Mouse (Mus musculus) intestine, embryonic 14.5 days (tissue): Measurements from ENCODE around the gene Sema3g. TPM values are rescaled to one million over a fixed set of nuclear protein-coding genes. Genes with fewer than 3 reads are reported as not detected.
A peak's percentile ranks its signal among the peaks of the same experiment; 100 is the strongest.

Source experiments
- ATAC-seq: fragments of 200-750 bp; cut with Nextera tagmentation; replicated peaks from 2 replicates; pipeline ENCODE4 v1.8.0; 2017; ENCODE audit warnings: low read depth, moderate number of reproducible peaks, moderate TSS enrichment, moderate library complexity; ENCODE audit not compliant: low FRiP score, low TSS enrichment
- DNase-seq: peaks from one replicate; pipeline ENCODE4 v3.0.0-alpha.2; 2018; ENCODE audit warnings: low spot score
- H3K27ac ChIP-seq: fragments of 300-500 bp; sonication (generic); 2 replicates; pipeline ENCODE4 v1.5.1; 2014; ENCODE audit warnings: low read depth, mild to moderate bottlenecking, control low read depth
- H3K27me3 ChIP-seq: fragments of 300-500 bp; sonication (generic); replicated peaks from 2 replicates; pipeline ENCODE4 v1.6.1; 2014; ENCODE audit warnings: low read length, control low read depth; ENCODE audit not compliant: control insufficient read depth, insufficient read depth
- H3K36me3 ChIP-seq: fragments of 300-500 bp; sonication (generic); 2 replicates; pipeline ENCODE4 v1.6.1; 2014; ENCODE audit warnings: low read length, control low read depth; ENCODE audit not compliant: control insufficient read depth, insufficient read depth
- H3K4me1 ChIP-seq: fragments of 300-500 bp; sonication (generic); replicated peaks from 2 replicates; pipeline ENCODE4 v1.6.1; 2014; ENCODE audit warnings: low read length, control low read depth, mixed read lengths; ENCODE audit not compliant: control insufficient read depth, insufficient read depth
- H3K4me2 ChIP-seq: fragments of 300-500 bp; sonication (generic); 2 replicates; pipeline ENCODE4 v1.6.1; 2014; ENCODE audit warnings: low read length
- H3K4me3 ChIP-seq: fragments of 300-500 bp; sonication (generic); 2 replicates; pipeline ENCODE4 v1.5.1; 2014; ENCODE audit warnings: low read depth, low read length, control low read depth, mixed read lengths
- H3K9ac ChIP-seq: fragments of 300-500 bp; sonication (generic); 2 replicates; pipeline ENCODE4 v1.6.1; 2014; ENCODE audit warnings: mild to moderate bottlenecking, low read length
- H3K9me3 ChIP-seq: fragments of 300-500 bp; sonication (generic); 2 replicates; pipeline ENCODE4 v1.6.1; 2016; ENCODE audit warnings: low read length, control low read depth; ENCODE audit not compliant: control insufficient read depth
- WGBS: fragments of 180-500 bp; shearing (Covaris S2); extraction: QIAGEN DNeasy Blood & Tissue Kit; methylation state at CpG from one replicate; pipeline ENCODE4 v1.1.7; 2014; 5-methylcytosine and 5-hydroxymethylcytosine counted together
- polyA plus RNA-seq: library from polyadenylated mRNA; unstranded; fragments of >200 nt; fragmentation: Nextera tagmentation; extraction: Ambion mirVana; gene quantifications from 2 replicates; pipeline ENCODE4 v1.2.1, GENCODE M21; 2014

Sema3g gene
- polyA plus RNA-seq, 1 experiment from 2014 or later = 0.55 TPM

- no peak overlapping the region for H3K9ac ChIP-seq
- no peak for ATAC-seq
These were observed 14.9 kb downstream of the Sema3g start for GRCm38 (mm10) chr14:31232404-31233069.

GRCm38 (mm10) chr14:31233070-31233995 is 15.7 kb downstream of the Sema3g start:
- no peaks in the 10 kb centered on the region; the same call in 1 of the 2 replicates for H3K4me1 ChIP-seq

More at GRCm38 (mm10) chr14:31232404-31233069, 14.9 kb downstream of the Sema3g start:
- no peaks in the 10 kb centered on the region; the same call in 1 of the 2 replicates for H3K4me1 ChIP-seq
- no peaks in the 10 kb centered on the region for H3K9me3 ChIP-seq
- DNase-seq = no peak
- H3K4me2 ChIP-seq = no peak overlapping the region
- no peak overlapping the region for H3K27ac ChIP-seq
- no peaks in the 10 kb centered on the region for H3K27me3 ChIP-seq
- 87% methylated on average over 13 of the region's 13 CpGs for WGBS
- no peaks in the 10 kb centered on the region for H3K36me3 ChIP-seq
- no peak overlapping the region for H3K4me3 ChIP-seq

GRCm38 (mm10) chr14:31233996-31234591 is 16.4 kb downstream of the Sema3g start:
- H3K36me3 ChIP-seq = peaks cover 6% of the 10 kb centered on the region
- H3K27me3 ChIP-seq = no peaks in the 10 kb centered on the region
- 17% methylated on average over 11 of the region's 11 CpGs for WGBS
- H3K9ac ChIP-seq = no peak overlapping the region
- no peak overlapping the region for H3K4me3 ChIP-seq
- no peak overlapping the region for H3K4me2 ChIP-seq
- H3K4me1 ChIP-seq = no peaks in the 10 kb centered on the region
- no peak overlapping the region for H3K27ac ChIP-seq
- peak; percentile 92 for DNase-seq
- no peaks in the 10 kb centered on the region for H3K9me3 ChIP-seq
- ATAC-seq = peak; percentile 45

More at GRCm38 (mm10) chr14:31233070-31233995, 15.7 kb downstream of the Sema3g start:
- no peak overlapping the region for H3K4me2 ChIP-seq
- ATAC-seq (peak; percentile 51), DNase-seq (no peak)
- no peaks in the 10 kb centered on the region for H3K36me3 ChIP-seq
- no peak overlapping the region for H3K27ac ChIP-seq
- WGBS = 77% methylated on average over 14 of the region's 14 CpGs
- no peaks in the 10 kb centered on the region for H3K9me3 ChIP-seq
- no peaks in the 10 kb centered on the region for H3K27me3 ChIP-seq
- no peak overlapping the region for H3K4me3 ChIP-seq
- H3K9ac ChIP-seq = no peak overlapping the region

GRCm38 (mm10) chr14:31237101-31237882 is 19.6 kb downstream of the Sema3g start:
- H3K9ac ChIP-seq = no peak overlapping the region
- no peaks in the 10 kb centered on the region for H3K4me1 ChIP-seq
- H3K4me3 ChIP-seq = no peak overlapping the region
- peaks cover 6% of the 10 kb centered on the region for H3K36me3 ChIP-seq
- no peak overlapping the region for H3K27ac ChIP-seq
- H3K4me2 ChIP-seq = no peak overlapping the region
- H3K9me3 ChIP-seq = no peaks in the 10 kb centered on the region
- DNase-seq (no peak), ATAC-seq (no peak)
- 76% methylated on average over 7 of the region's 7 CpGs for WGBS
- H3K27me3 ChIP-seq = no peaks in the 10 kb centered on the region

GRCm38 (mm10) chr14:31240528-31240927 is 22.9 kb downstream of the Sema3g start:
- Histone ChIP-seq H3K4me1 (no peaks in the 10 kb centered on the region), H3K4me2 (no peak overlapping the region), H3K4me3 (no peak overlapping the region), H3K27me3 (no peaks in the 10 kb centered on the region), H3K27ac (no peak overlapping the region), H3K36me3 (peaks cover 6% of the 10 kb centered on the region), H3K9me3 (no peaks in the 10 kb centered on the region), H3K9ac (no peak overlapping the region)
- ATAC-seq (no peak), DNase-seq (no peak)
- 68% methylated on average over 3 of the region's 3 CpGs for WGBS

GRCm38 (mm10) chr14:31244777-31245176 is 27.1 kb downstream of the Sema3g start:
- no peak for DNase-seq
- H3K9me3 ChIP-seq = no peaks in the 10 kb centered on the region
- H3K4me2 ChIP-seq = no peak overlapping the region
- WGBS = 70% methylated on average over 1 of the region's 1 CpGs
- no peaks in the 10 kb centered on the region for H3K27me3 ChIP-seq
- ATAC-seq = no peak
- H3K4me1 ChIP-seq = no peaks in the 10 kb centered on the region
- no peak overlapping the region for H3K4me3 ChIP-seq
- no peaks in the 10 kb centered on the region for H3K36me3 ChIP-seq
- H3K9ac ChIP-seq = no peak overlapping the region
- no peak overlapping the region for H3K27ac ChIP-seq

GRCm38 (mm10) chr14:31245946-31246345 is 28.3 kb downstream of the Sema3g start:
- no peak overlapping the region for H3K4me3 ChIP-seq
- DNase-seq = no peak
- H3K9me3 ChIP-seq = no peaks in the 10 kb centered on the region
- 0 out of 2 replicates have a peak, but pooled peaks cover 2% of the 10 kb centered on the region for H3K4me1 ChIP-seq
- no peak overlapping the region for H3K4me2 ChIP-seq
- no peak overlapping the region for H3K9ac ChIP-seq
- 87% methylated on average over 1 of the region's 1 CpGs for WGBS
- no peak for ATAC-seq
- H3K36me3 ChIP-seq = no peaks in the 10 kb centered on the region
- H3K27ac ChIP-seq = no peak overlapping the region
- no peaks in the 10 kb centered on the region for H3K27me3 ChIP-seq

GRCm38 (mm10) chr14:31248396-31248795 is 30.7 kb downstream of the Sema3g start:
- Histone ChIP-seq H3K4me2 (no peak overlapping the region), H3K9ac (no peak overlapping the region), H3K4me3 (no peak overlapping the region), H3K9me3 (no peaks in the 10 kb centered on the region), H3K36me3 (peaks cover 8% of the 10 kb centered on the region), H3K27me3 (no peaks in the 10 kb centered on the region), H3K27ac (no peak overlapping the region), H3K4me1 (peaks cover 10% of the 10 kb centered on the region; the same call in 1 of the 2 replicates)
- ATAC-seq (no peak), DNase-seq (no peak)
- 86% methylated on average over 6 of the region's 6 CpGs for WGBS
